Mouse (Mus musculus): ENCODE measurements around the gene Itpkc. TPM values are rescaled to one million over a fixed set of nuclear protein-coding genes. Genes with fewer than 3 reads are reported as not detected.

The Itpkc gene
- polyA plus RNA-seq, 1 experiment from 2014 or later, result 5.2 TPM

DNA sequence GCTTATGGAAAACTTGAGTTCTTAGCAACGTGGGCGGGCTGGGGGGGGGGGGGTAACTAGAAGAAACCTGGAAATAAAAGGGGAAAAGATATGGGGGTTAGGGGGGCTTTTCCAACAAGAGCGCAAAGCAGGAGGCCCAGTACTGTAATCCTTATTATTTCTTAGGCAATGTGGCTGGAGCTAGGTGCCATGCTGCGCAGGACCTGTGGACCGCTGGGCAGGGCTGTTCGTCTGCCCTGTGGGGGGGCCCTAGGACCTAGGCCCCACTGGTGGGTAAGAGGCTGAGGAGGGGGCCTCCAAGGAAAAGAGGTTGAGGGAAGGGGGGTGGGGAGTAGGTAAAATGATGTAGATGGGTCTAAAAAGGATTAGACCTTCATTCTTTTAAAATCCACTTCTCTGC, 4.8 kb upstream of the Itpkc start:
- Histone ChIP-seq H3K4me1 (peaks cover 21% of the 10 kb centered on the region), H3K27me3 (no peaks in the 10 kb centered on the region), H3K4me3 (replicated peaks) (peak overlapping the region; percentile 66), H3K36me3 (no peaks in the 10 kb centered on the region; the same call in 1 of the 2 replicates), H3K27ac (peak overlapping the region; percentile 85), H3K9me3 (replicated peaks) (no peaks in the 10 kb centered on the region), H3K9ac (peak overlapping the region; percentile 63), H3K4me2 (peak overlapping the region; percentile 74)
- ATAC-seq (replicated peaks; ENCODE audit: low FRiP score), result peak; percentile 40; the same call in 1 of the 2 replicates
- WGBS, result 5% methylated on average over 6 of the region's 6 CpGs

GRCm38 (mm10) chr7:27232781-27233281, 4.4 kb upstream of the Itpkc start, which contains the start of gene Coq8b:
Gene Coq8b (plus strand): TSS chr7:27233023.
- Histone ChIP-seq H3K27me3 (no peaks in the 10 kb centered on the region), H3K4me1 (peaks cover 22% of the 10 kb centered on the region), H3K27ac (peak within 1 kb of the TSS; percentile 85), H3K36me3 (no peaks in the 10 kb centered on the region; the same call in 1 of the 2 replicates), H3K4me2 (peak within 1 kb of the TSS; percentile 74), H3K4me3 (replicated peaks) (peak within 1 kb of the TSS; percentile 66), H3K9me3 (replicated peaks) (no peaks in the 10 kb centered on the region), H3K9ac (peak within 1 kb of the TSS; percentile 63)
- peak; percentile 94 for ATAC-seq (replicated peaks; ENCODE audit: low FRiP score)
- under 1% methylated on average over 25 of the region's 25 CpGs for WGBS

DNA sequence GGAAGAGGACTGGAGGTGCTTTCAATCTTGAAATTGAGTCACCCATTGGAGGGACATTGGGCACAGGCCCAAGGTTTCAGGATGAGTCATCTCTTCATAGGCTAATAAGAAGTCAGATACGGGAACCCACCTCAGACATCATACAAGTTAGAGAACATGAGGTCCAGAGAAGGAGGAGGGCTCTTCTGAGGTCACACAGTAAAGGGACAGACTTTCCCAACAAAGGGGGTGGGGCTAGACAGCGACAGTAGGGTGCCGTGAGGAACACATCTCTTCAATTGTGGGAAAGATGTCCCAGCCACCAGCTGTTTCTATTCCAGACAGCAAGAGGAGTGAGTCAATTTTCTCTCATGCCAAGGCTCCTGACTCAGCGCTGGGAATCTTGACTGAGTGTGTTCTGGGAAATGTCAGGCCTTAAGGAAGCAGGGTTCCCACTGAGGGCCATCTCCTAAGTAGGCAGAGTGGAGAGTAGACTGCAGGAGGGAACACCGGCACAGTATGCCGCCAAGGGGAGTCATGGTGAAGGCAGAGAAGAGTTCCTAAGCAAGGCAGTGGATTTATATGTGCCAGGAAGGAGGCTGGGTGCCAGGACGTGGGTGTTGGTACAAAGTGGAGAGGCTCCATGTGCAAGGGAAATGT, 3.4 kb upstream of the Itpkc start:
- no peak overlapping the region for H3K9ac ChIP-seq
- H3K27ac ChIP-seq, result peak overlapping the region; percentile 85; the same call in 1 of the 2 replicates
- no peaks in the 10 kb centered on the region for H3K36me3 ChIP-seq
- H3K27me3 ChIP-seq, result no peaks in the 10 kb centered on the region
- 80% methylated on average over 7 of the region's 7 CpGs for WGBS
- peaks cover 32% of the 10 kb centered on the region for H3K4me1 ChIP-seq
- no peak for ATAC-seq (replicated peaks; ENCODE audit: low FRiP score)
- no peaks in the 10 kb centered on the region for H3K9me3 ChIP-seq (replicated peaks)
- no peak overlapping the region for H3K4me2 ChIP-seq
- no peak overlapping the region for H3K4me3 ChIP-seq (replicated peaks)

DNA sequence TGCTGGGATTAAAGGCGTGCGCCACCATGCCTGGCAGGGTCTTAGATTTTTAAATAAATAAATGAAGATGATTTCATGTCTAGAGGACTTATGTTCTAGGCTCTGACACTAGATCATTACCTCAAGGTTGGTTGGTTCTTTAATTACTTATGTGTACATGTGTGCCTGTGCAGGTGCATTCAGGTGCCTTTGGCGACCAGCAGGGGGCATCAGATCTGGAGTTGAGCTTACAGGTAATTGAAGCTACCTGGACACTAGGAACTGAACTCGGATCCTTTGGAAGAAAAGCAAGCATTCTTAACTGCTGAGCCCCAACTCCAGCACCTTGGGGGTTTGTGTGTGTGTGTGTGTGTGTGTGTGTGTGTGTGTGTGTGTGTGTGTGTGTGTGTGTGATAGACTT, 2.3 kb upstream of the Itpkc start:
- WGBS, result 79% methylated on average over 4 of the region's 4 CpGs
- Histone ChIP-seq H3K4me3 (replicated peaks) (no peak overlapping the region), H3K36me3 (no peaks in the 10 kb centered on the region), H3K9ac (no peak overlapping the region), H3K27ac (no peak overlapping the region), H3K4me2 (no peak overlapping the region), H3K27me3 (no peaks in the 10 kb centered on the region), H3K9me3 (replicated peaks) (no peaks in the 10 kb centered on the region), H3K4me1 (peaks cover 42% of the 10 kb centered on the region)
- ATAC-seq (replicated peaks; ENCODE audit: low FRiP score), result no peak

DNA sequence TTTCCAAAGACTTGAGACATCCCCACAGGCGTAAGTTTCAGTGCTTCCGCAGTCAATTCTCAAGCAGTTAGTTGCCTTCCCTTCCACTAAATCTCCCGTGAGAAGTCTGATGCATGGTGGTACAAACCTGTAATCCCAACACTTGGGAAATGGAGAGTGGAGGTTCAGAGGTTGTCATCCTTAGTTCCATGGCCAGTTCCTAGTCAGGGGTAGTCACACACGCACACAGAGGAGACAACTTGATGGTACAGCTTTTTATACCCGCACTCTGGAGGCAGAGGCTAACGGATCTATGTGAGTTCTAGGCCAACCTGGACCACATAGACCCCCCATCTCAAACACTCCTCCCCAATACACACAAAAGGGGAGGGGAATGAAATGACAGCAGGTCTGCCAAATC, 404 bp upstream of the Itpkc start:
- peaks cover 57% of the 10 kb centered on the region for H3K4me1 ChIP-seq
- ATAC-seq (replicated peaks; ENCODE audit: low FRiP score), result peak; percentile 1; the same call in 1 of the 2 replicates
- 18% methylated on average over 6 of the region's 6 CpGs for WGBS

DNA sequence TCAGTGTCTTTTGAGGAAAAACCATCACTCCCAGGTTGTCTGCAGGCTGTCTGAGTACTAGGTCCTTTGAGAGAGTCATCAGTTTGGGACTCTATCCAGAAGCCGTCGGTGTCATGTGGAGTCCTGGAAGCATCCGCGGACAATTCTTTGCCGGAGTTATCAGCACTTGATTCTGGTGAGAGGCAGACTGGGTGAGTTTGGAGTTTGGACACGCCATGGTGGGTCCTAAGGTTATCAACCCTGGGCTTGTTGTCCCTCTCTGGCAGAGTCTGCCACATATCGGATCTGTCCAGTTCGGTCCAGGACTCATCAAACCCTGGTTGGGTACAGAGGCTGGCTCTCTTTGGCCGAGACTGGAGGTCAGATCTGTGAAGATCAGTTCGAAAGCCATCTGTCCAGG, 785 bp downstream of the Itpkc start:
- H3K4me3 ChIP-seq (replicated peaks), result peak overlapping the region; percentile 90
- peaks cover 54% of the 10 kb centered on the region for H3K4me1 ChIP-seq
- H3K4me2 ChIP-seq, result peak overlapping the region; percentile 87
- H3K36me3 ChIP-seq, result 0 out of 2 replicates have a peak, but pooled peaks cover 2% of the 10 kb centered on the region
- 2% methylated on average over 10 of the region's 10 CpGs for WGBS
- H3K27ac ChIP-seq, result peak overlapping the region; percentile 92
- ATAC-seq (replicated peaks; ENCODE audit: low FRiP score), result peak; percentile 9
- H3K9me3 ChIP-seq (replicated peaks), result no peaks in the 10 kb centered on the region
- no peaks in the 10 kb centered on the region for H3K27me3 ChIP-seq
- peak overlapping the region; percentile 80 for H3K9ac ChIP-seq

More for the DNA sequence above, 404 bp upstream of the Itpkc start:
- no peaks in the 10 kb centered on the region for H3K9me3 ChIP-seq (replicated peaks)
- H3K4me3 ChIP-seq (replicated peaks), result peak overlapping the region; percentile 90
- H3K27me3 ChIP-seq, result no peaks in the 10 kb centered on the region
- no peaks in the 10 kb centered on the region for H3K36me3 ChIP-seq
- H3K27ac ChIP-seq, result peak overlapping the region; percentile 92
- H3K9ac ChIP-seq, result peak overlapping the region; percentile 80
- peak overlapping the region; percentile 87 for H3K4me2 ChIP-seq

DNA sequence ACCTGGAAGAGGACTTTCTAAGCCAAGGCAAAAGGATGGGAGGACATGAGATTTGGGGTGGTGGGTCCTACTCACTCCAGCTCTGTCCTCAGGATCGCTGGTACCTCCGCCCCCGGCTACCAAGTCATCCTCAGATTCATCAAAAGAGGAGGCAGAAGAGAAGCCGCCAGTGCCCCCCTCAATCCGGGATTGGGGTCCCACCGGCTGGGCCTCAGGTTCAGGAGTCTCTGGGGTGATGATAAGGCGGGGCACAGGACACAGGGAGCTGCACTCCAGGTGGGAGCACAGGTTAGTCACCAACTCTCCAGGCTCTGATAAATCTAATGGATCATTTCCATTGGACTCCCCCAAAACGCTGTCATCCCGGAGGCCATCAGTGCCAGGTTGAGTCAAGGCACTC, 1.2 kb downstream of the Itpkc start:
- H3K4me2 ChIP-seq, result peak overlapping the region; percentile 87
- no peak overlapping the region for H3K27ac ChIP-seq
- H3K27me3 ChIP-seq, result no peaks in the 10 kb centered on the region
- WGBS, result 30% methylated on average over 9 of the region's 9 CpGs
- H3K9me3 ChIP-seq (replicated peaks), result no peaks in the 10 kb centered on the region
- H3K9ac ChIP-seq, result peak overlapping the region; percentile 80
- peak overlapping the region; percentile 90 for H3K4me3 ChIP-seq (replicated peaks)
- 0 out of 2 replicates have a peak, but pooled peaks cover 4% of the 10 kb centered on the region for H3K36me3 ChIP-seq
- peaks cover 51% of the 10 kb centered on the region for H3K4me1 ChIP-seq
- no peak for ATAC-seq (replicated peaks; ENCODE audit: low FRiP score)

- Histone ChIP-seq H3K9ac (no peak overlapping the region), H3K9me3 (replicated peaks) (no peaks in the 10 kb centered on the region), H3K4me2 (peak overlapping the region; percentile 87), H3K27me3 (no peaks in the 10 kb centered on the region), H3K27ac (no peak overlapping the region), H3K4me1 (peaks cover 49% of the 10 kb centered on the region), H3K4me3 (replicated peaks) (no peak overlapping the region), H3K36me3 (peaks cover 5% of the 10 kb centered on the region; the same call in 1 of the 2 replicates)
- no peak for ATAC-seq (replicated peaks; ENCODE audit: low FRiP score)
- WGBS, result 65% methylated on average over 11 of the region's 11 CpGs
These were observed 3.4 kb downstream of the Itpkc start for GRCm38 (mm10) chr7:27224877-27225575.

DNA sequence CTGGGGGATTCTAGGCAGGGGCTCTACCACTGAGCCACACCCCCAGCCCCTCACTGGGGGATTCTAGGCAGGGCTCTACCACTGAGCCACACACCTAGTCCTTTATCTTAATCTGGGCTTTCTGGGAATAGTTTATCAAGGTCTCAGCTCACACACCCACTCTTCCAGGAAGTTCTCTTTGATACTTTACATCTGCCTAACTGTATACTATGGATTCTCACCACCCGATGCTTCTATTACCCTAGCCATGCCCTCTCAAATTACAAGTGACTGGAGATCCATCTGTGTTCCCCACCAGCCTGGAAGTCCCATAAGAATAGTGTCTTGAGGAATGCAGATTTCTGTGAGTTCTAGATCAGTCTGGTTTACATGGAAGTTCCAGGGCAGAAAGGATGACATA, 5.9 kb downstream of the Itpkc start:
- H3K4me2 ChIP-seq, result no peak overlapping the region
- H3K9ac ChIP-seq, result no peak overlapping the region
- H3K27ac ChIP-seq, result no peak overlapping the region
- peaks cover 42% of the 10 kb centered on the region for H3K4me1 ChIP-seq
- 60% methylated on average over 1 of the region's 1 CpGs for WGBS
- H3K9me3 ChIP-seq (replicated peaks), result no peaks in the 10 kb centered on the region
- ATAC-seq (replicated peaks; ENCODE audit: low FRiP score), result no peak
- peaks cover 30% of the 10 kb centered on the region for H3K36me3 ChIP-seq
- no peak overlapping the region for H3K4me3 ChIP-seq (replicated peaks)
- H3K27me3 ChIP-seq, result no peaks in the 10 kb centered on the region

DNA sequence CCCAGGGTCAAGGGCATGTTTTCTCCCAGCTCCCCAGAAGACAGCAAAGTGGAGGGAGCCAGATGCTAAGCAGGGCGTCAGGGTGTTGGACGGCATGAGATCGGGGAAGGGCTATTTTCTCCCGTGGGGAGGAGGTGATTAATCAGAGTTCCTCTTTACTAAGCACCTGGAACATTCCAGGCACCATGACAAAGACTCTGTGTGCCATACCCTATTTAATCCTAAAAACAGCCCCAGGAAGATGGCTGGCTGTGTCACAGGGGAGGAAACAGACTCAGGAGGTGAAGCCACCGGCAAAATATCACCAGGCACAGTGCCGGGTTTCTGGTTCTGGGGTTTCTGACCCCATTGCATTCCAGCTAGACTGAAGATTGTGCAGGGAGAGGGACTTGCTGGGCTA, 6.5 kb downstream of the Itpkc start:
- no peak for ATAC-seq (replicated peaks; ENCODE audit: low FRiP score)
- H3K4me1 ChIP-seq, result peaks cover 36% of the 10 kb centered on the region
- H3K9me3 ChIP-seq (replicated peaks), result no peaks in the 10 kb centered on the region
- no peak overlapping the region for H3K9ac ChIP-seq
- no peak overlapping the region for H3K27ac ChIP-seq
- no peak overlapping the region for H3K4me2 ChIP-seq
- no peaks in the 10 kb centered on the region for H3K27me3 ChIP-seq
- H3K4me3 ChIP-seq (replicated peaks), result no peak overlapping the region
- 69% methylated on average over 6 of the region's 6 CpGs for WGBS
- H3K36me3 ChIP-seq, result peaks cover 33% of the 10 kb centered on the region

GRCm38 (mm10) chr7:27219937-27220336, 8.5 kb downstream of the Itpkc start:
- 0 out of 2 replicates have a peak, but pooled peaks have one; percentile 6 for ATAC-seq (replicated peaks; ENCODE audit: low FRiP score)
- Histone ChIP-seq H3K9me3 (replicated peaks) (no peaks in the 10 kb centered on the region), H3K4me2 (no peak overlapping the region), H3K9ac (no peak overlapping the region), H3K27me3 (no peaks in the 10 kb centered on the region), H3K36me3 (peaks cover 51% of the 10 kb centered on the region), H3K4me1 (peaks cover 16% of the 10 kb centered on the region), H3K4me3 (replicated peaks) (no peak overlapping the region), H3K27ac (no peak overlapping the region)
- WGBS, result 56% methylated on average over 11 of the region's 11 CpGs

GRCm38 (mm10) chr7:27218586-27218985, 9.9 kb downstream of the Itpkc start:
- Histone ChIP-seq H3K9me3 (replicated peaks) (no peaks in the 10 kb centered on the region), H3K27me3 (no peaks in the 10 kb centered on the region), H3K4me3 (replicated peaks) (no peak overlapping the region), H3K9ac (no peak overlapping the region), H3K4me2 (no peak overlapping the region), H3K4me1 (peaks cover 3% of the 10 kb centered on the region), H3K27ac (no peak overlapping the region), H3K36me3 (peaks cover 61% of the 10 kb centered on the region)
- 59% methylated on average over 7 of the region's 7 CpGs for WGBS
- ATAC-seq (replicated peaks; ENCODE audit: low FRiP score), result no peak
